Mouse (Mus musculus) forebrain, embryonic 16.5 days (tissue): ENCODE measurements around the gene Ambp. TPM values are rescaled to one million over a fixed set of nuclear protein-coding genes. Genes with fewer than 3 reads are reported as not detected.

Experiments
- polyA plus RNA-seq: library from polyadenylated mRNA; unstranded; fragments of >200 nt; fragmentation: Nextera tagmentation; extraction: Ambion mirVana; gene quantifications from 2 replicates; pipeline ENCODE4 v1.2.1, GENCODE M21; 2015

Gene Ambp
- polyA plus RNA-seq, 1 experiment from 2014 or later = 0.22 TPM

Other genes with a start within 250 kb of the Ambp start
- gene Zfp618, start 189.2 kb downstream of the Ambp start, polyA plus RNA-seq = 15.2 and 18.4 TPM in 2 replicates
- gene Kif12, start 17.3 kb upstream of the Ambp start, polyA plus RNA-seq = 0.10 and 0.17 TPM in 2 replicates
- 0.88 and 0.98 TPM in 2 replicates for gene Col27a1, start 59.2 kb upstream of the Ambp start, polyA plus RNA-seq
- gene Orm1, start 189.8 kb upstream of the Ambp start, polyA plus RNA-seq = not detected in 2 replicates
- not detected in 2 replicates for gene Orm3, start 201.4 kb upstream of the Ambp start, polyA plus RNA-seq
- not detected in 2 replicates for gene Orm2, start 207.7 kb upstream of the Ambp start, polyA plus RNA-seq
- 10.6 and 11.2 TPM in 2 replicates for gene Akna, start 248.6 kb upstream of the Ambp start, polyA plus RNA-seq